Mouse (Mus musculus) gastrocnemius, adult 18-20 months (tissue): ENCODE measurements around the gene Pitpnm3. TPM values are rescaled to one million over a fixed set of nuclear protein-coding genes. Genes with fewer than 3 reads are reported as not detected.

Experiments
- DNase-seq: peaks from one replicate; pipeline ENCODE4 v3.0.0; 2021; ENCODE audit warnings: low spot score
- total RNA-seq, 2 experiments: library from RNA; stranded (reverse); gene quantifications; 2 replicates each; pipeline ENCODE4 v1.2.3; 2021

Gene Pitpnm3
- total RNA-seq, 2 experiments from 2014 or later = 2.0 to 2.3 TPM

- DNase-seq = no peak
Observed at GRCm38 (mm10) chr11:72050895-72051858, 84.4 kb downstream of the Pitpnm3 start.

- DNase-seq = no peak
Observed at GRCm38 (mm10) chr11:72050168-72050894, 85.2 kb downstream of the Pitpnm3 start.

- no peak for DNase-seq
Observed at GRCm38 (mm10) chr11:72049171-72049759, 86.3 kb downstream of the Pitpnm3 start.

- DNase-seq = no peak
Observed at GRCm38 (mm10) chr11:72048730-72049129, 86.8 kb downstream of the Pitpnm3 start.

- no peak for DNase-seq
Observed at GRCm38 (mm10) chr11:72044231-72044630, 91.3 kb downstream of the Pitpnm3 start.

GRCm38 (mm10) chr11:72042631-72043030 lies 92.9 kb downstream of the Pitpnm3 start:
- no peak for DNase-seq

GRCm38 (mm10) chr11:72041768-72042607 lies 93.6 kb downstream of the Pitpnm3 start, which contains the start of gene Pimreg:
Gene Pimreg, plus strand, starts transcription at chr11:72042032.
- peak; percentile 62 for DNase-seq

GRCm38 (mm10) chr11:72041290-72041767 lies 94.2 kb downstream of the Pitpnm3 start:
- DNase-seq = no peak

- no peak for DNase-seq
Observed at GRCm38 (mm10) chr11:72039599-72040386, 95.8 kb downstream of the Pitpnm3 start.

GRCm38 (mm10) chr11:72037996-72038395 lies 97.6 kb downstream of the Pitpnm3 start:
- peak; percentile 55 for DNase-seq

GRCm38 (mm10) chr11:72037409-72037808 lies 98.2 kb downstream of the Pitpnm3 start, which contains the start of gene Aipl1:
Gene Aipl1, minus strand, starts transcription at chr11:72037509.
- DNase-seq = no peak

- DNase-seq = no peak
Observed at GRCm38 (mm10) chr11:72032589-72032988, 103.0 kb downstream of the Pitpnm3 start.

- DNase-seq = no peak
Observed at GRCm38 (mm10) chr11:72032091-72032490, 103.5 kb downstream of the Pitpnm3 start.

- no peak for DNase-seq
Observed at GRCm38 (mm10) chr11:72031353-72031752, 104.2 kb downstream of the Pitpnm3 start.

GRCm38 (mm10) chr11:72029143-72029542 lies 106.4 kb downstream of the Pitpnm3 start:
- no peak for DNase-seq

- no peak for DNase-seq
Observed at GRCm38 (mm10) chr11:72027836-72028235, 107.7 kb downstream of the Pitpnm3 start.

GRCm38 (mm10) chr11:72026516-72026915 lies 109.1 kb downstream of the Pitpnm3 start:
- no peak for DNase-seq

GRCm38 (mm10) chr11:72025843-72026242 lies 109.7 kb downstream of the Pitpnm3 start:
- DNase-seq = no peak

GRCm38 (mm10) chr11:72024193-72024781 lies 111.3 kb downstream of the Pitpnm3 start:
- DNase-seq = peak; percentile 71
